In the genomic region with DNA sequence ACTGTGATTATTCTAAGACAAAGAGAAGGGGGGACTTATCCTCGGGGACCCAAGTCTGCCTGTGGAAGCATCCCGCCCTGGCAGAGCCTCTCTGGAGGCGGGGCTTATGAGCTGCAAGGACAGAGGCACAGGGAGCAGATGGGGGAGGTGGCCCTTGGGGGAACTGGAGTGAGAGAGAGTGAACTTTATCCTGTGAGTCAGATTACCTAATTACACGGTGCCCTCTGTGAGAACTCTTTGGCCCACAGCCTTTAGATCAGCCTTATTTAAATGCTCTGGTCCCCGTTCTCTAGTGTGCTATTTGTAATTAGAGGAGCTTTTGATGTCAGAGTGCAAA, we compare ENCODE assay signal across 9 mouse cellular contexts.
DNase-seq lines count a peak whose midpoint lies in the region; ATAC-seq and TF ChIP-seq lines count a peak whose summit lies in the region.
"Had no signal": no experiment of that assay in that cellular context is flagged by ENCODE, and none has a peak within 500 bp of the region (broad histone marks: within the 10 kb centered on the region; RNA-seq: fewer than 3 reads in every experiment).

No protein-coding gene starts in this region.

- H3K27ac ChIP-seq in forebrain, embryonic 14.5 days (ENCODE audit: low read depth, low read length) = no peak overlapping the region
- H3K27ac ChIP-seq in forebrain, embryonic 16.5 days (ENCODE audit: low read length) = no peak overlapping the region
- H3K27ac ChIP-seq in intestine, embryonic 16.5 days (ENCODE audit: low read length) = peak overlapping the region; percentile 73
- H3K27ac ChIP-seq in liver, embryonic 14.5 days = no peak overlapping the region

- no peak overlapping the region for H3K9ac ChIP-seq in forebrain, embryonic 14.5 days (ENCODE audit: low read length)
- no peak overlapping the region for H3K9ac ChIP-seq in forebrain, embryonic 16.5 days (replicated peaks; ENCODE audit: low read depth, low read length)
- H3K9ac ChIP-seq in intestine, embryonic 16.5 days (ENCODE audit: low read depth, low read length) = no peak overlapping the region
- no peak overlapping the region for H3K9ac ChIP-seq in liver, embryonic 14.5 days (replicated peaks)

- DNase-seq in forebrain, embryonic 14.5 days (ENCODE audit: low spot score) = peak; percentile 53
- peak; percentile 75 to 81 for DNase-seq in adrenal gland, adult (ENCODE audit: inconsistent age in 2 of 2, low spot score in 1 of 2)
- DNase-seq in liver, embryonic 14.5 days (ENCODE audit: low read depth in 3 of 3, low spot score in 3 of 3) = peak in 2 of 3 experiments; percentile 4 to 9
- DNase-seq in layer of hippocampus, postnatal 10 days (ENCODE audit: low spot score in 2 of 2) = no peak
- DNase-seq in thymus, postnatal 10 days (ENCODE audit: low spot score in 2 of 2) = no peak
- DNase-seq: right cerebral cortex, adult 18-20 months had no signal

- H3K36me3 ChIP-seq in forebrain, embryonic 14.5 days (ENCODE audit: control insufficient read depth, insufficient read depth, low read length) = no peaks in the 10 kb centered on the region
- no peaks in the 10 kb centered on the region for H3K36me3 ChIP-seq in forebrain, embryonic 16.5 days (ENCODE audit: control insufficient read depth, insufficient read depth)
- no peaks in the 10 kb centered on the region for H3K36me3 ChIP-seq in intestine, embryonic 16.5 days (ENCODE audit: control insufficient read depth, insufficient read depth, low read length)
- no peaks in the 10 kb centered on the region for H3K36me3 ChIP-seq in liver, embryonic 14.5 days (replicated peaks; ENCODE audit: control insufficient read depth, insufficient read depth, low read depth)

- WGBS in forebrain, embryonic 14.5 days = 4% methylated on average over 5 of the region's 5 CpGs
- WGBS in forebrain, embryonic 16.5 days = 9% methylated on average over 5 of the region's 5 CpGs
- 15% methylated on average over 5 of the region's 5 CpGs for WGBS in intestine, embryonic 16.5 days
- WGBS in liver, embryonic 14.5 days (ENCODE audit: insufficient replicate concordance) = 11% methylated on average over 5 of the region's 5 CpGs

- TF ChIP-seq EP300 in liver, embryonic 14.5 days (IDR thresholded peaks at IDR 0.05; ENCODE audit: low read depth) = no peak

- no peak overlapping the region for H3K4me3 ChIP-seq in forebrain, embryonic 14.5 days (ENCODE audit: low read depth, low read length)
- H3K4me3 ChIP-seq in forebrain, embryonic 16.5 days (replicated peaks; ENCODE audit: low read length) = no peak overlapping the region
- no peak overlapping the region for H3K4me3 ChIP-seq in intestine, embryonic 16.5 days (ENCODE audit: low read length)
- no peak overlapping the region for H3K4me3 ChIP-seq in liver, embryonic 14.5 days (ENCODE audit: insufficient read depth in 1 of 2, low read depth in 2 of 2, low read length in 2 of 2)

- no peaks in the 10 kb centered on the region for H3K9me3 ChIP-seq in forebrain, embryonic 14.5 days (replicated peaks; ENCODE audit: control insufficient read depth, low read length)
- H3K9me3 ChIP-seq in forebrain, embryonic 16.5 days (ENCODE audit: control insufficient read depth, low read length) = no peaks in the 10 kb centered on the region
- H3K9me3 ChIP-seq in intestine, embryonic 16.5 days (ENCODE audit: control insufficient read depth, low read length) = no peaks in the 10 kb centered on the region
- no peaks in the 10 kb centered on the region for H3K9me3 ChIP-seq in liver, embryonic 14.5 days (ENCODE audit: control insufficient read depth, low read length)

- H3K4me1 ChIP-seq in forebrain, embryonic 14.5 days (ENCODE audit: control insufficient read depth, insufficient read depth, low read length) = peaks cover 3% of the 10 kb centered on the region; the same call in 1 of the 2 replicates
- no peaks in the 10 kb centered on the region for H3K4me1 ChIP-seq in forebrain, embryonic 16.5 days (replicated peaks; ENCODE audit: control insufficient read depth, insufficient read depth, low read length)
- peaks cover 2% of the 10 kb centered on the region; the same call in 1 of the 2 replicates for H3K4me1 ChIP-seq in intestine, embryonic 16.5 days (ENCODE audit: control insufficient read depth, insufficient read depth, low read length)
- peaks cover 0 to 2% of the 10 kb centered on the region in 2 experiments; a peak in 2 of 4 replicates for H3K4me1 ChIP-seq in liver, embryonic 14.5 days (replicated peaks; ENCODE audit: control insufficient read depth in 2 of 2, insufficient read depth in 2 of 2, low read length in 1 of 2)

- no peaks in the 10 kb centered on the region for H3K27me3 ChIP-seq in forebrain, embryonic 14.5 days (replicated peaks; ENCODE audit: control insufficient read depth, insufficient read depth, low read length)
- H3K27me3 ChIP-seq in forebrain, embryonic 16.5 days (replicated peaks; ENCODE audit: control insufficient read depth, insufficient read depth, low read length) = no peaks in the 10 kb centered on the region
- no peaks in the 10 kb centered on the region for H3K27me3 ChIP-seq in intestine, embryonic 16.5 days (replicated peaks; ENCODE audit: control insufficient read depth, insufficient read depth, low read length)
- no peaks in the 10 kb centered on the region for H3K27me3 ChIP-seq in liver, embryonic 14.5 days (ENCODE audit: control insufficient read depth, insufficient read depth, low read length)

- TF ChIP-seq CTCF in liver, embryonic 14.5 days (IDR thresholded peaks at IDR 0.05; ENCODE audit: low read depth) = no peak

- no peak overlapping the region for H3K4me2 ChIP-seq in forebrain, embryonic 14.5 days (ENCODE audit: low read length)
- H3K4me2 ChIP-seq in forebrain, embryonic 16.5 days (ENCODE audit: low read length) = no peak overlapping the region
- peak overlapping the region; percentile 35 for H3K4me2 ChIP-seq in intestine, embryonic 16.5 days (ENCODE audit: low read depth, low read length)
- H3K4me2 ChIP-seq in liver, embryonic 14.5 days (ENCODE audit: low read depth) = no peak overlapping the region

- no peak for ATAC-seq in forebrain, embryonic 14.5 days
- no peak for ATAC-seq in forebrain, embryonic 16.5 days
- peak; percentile 93 for ATAC-seq in intestine, embryonic 16.5 days
- ATAC-seq in liver, embryonic 14.5 days (ENCODE audit: insufficient read depth) = 0 out of 2 replicates have a peak, but pooled peaks have one; percentile 52
- ATAC-seq in frontal cortex, adult (ENCODE audit: low TSS enrichment) = no peak

Comparison
In these comparisons a context has a peak if more than half of its experiments do, and no peak if none do; other contexts are left out.
1. ATAC-seq: peak in intestine, embryonic 16.5 days (single experiment) and liver, embryonic 14.5 days (single experiment); none in forebrain, embryonic 14.5 days (single experiment), forebrain, embryonic 16.5 days (single experiment) and frontal cortex, adult (single experiment).
2. DNase-seq: peak in forebrain, embryonic 14.5 days (single experiment), adrenal gland, adult (2 of 2) and liver, embryonic 14.5 days (2 of 3); none in layer of hippocampus, postnatal 10 days (0 of 2) and thymus, postnatal 10 days (0 of 2).